Mouse (Mus musculus): Measurements from ENCODE around the gene Pnkp. TPM values are rescaled to one million over a fixed set of nuclear protein-coding genes. Genes with fewer than 3 reads are reported as not detected.

Pnkp gene
- total and polyA plus RNA-seq, 3 experiments, result 14.8 to 41.6 (median 22.2) TPM

- Histone ChIP-seq H3K4me3 (replicated peaks in 1 of 3; ENCODE audit: low read depth in 2 of 3, low read length in 2 of 3, poor library complexity in 1 of 3) (no peak overlapping the region), H3K79me2 (replicated peaks; ENCODE audit: control insufficient read depth, extremely low read depth, insufficient read depth, poor library complexity, severe bottlenecking) (peaks cover 5% of the 10 kb centered on the region; the same call in 1 of the 2 replicates), H3K36me3 (replicated peaks in 1 of 2; ENCODE audit: control insufficient read depth in 1 of 2, insufficient read depth in 1 of 2, low read length in 1 of 2) (peaks cover 35 to 43% of the 10 kb centered on the region in 2 experiments), H3K9ac (ENCODE audit: insufficient read depth, low read depth) (no peak overlapping the region), H3K4me2 (ENCODE audit: insufficient read depth, low read depth, poor library complexity, severe bottlenecking) (no peak overlapping the region), H3K27ac (ENCODE audit: insufficient read depth, low read depth) (no peak overlapping the region), H3K27me3 (replicated peaks) (no peaks in the 10 kb centered on the region), H3K9me3 (replicated peaks; ENCODE audit: low read length) (no peaks in the 10 kb centered on the region), H3K4me1 (ENCODE audit: control insufficient read depth in 1 of 2, insufficient read depth in 2 of 2) (peaks cover 6 to 10% of the 10 kb centered on the region in 2 experiments)
- TF ChIP-seq RCOR1 (conservative IDR thresholded peaks at IDR 0.05; ENCODE audit: low read depth, low read length) (no peak), GABPA (IDR thresholded peaks at IDR 0.05; ENCODE audit: insufficient replicate concordance, low read depth, low read length) (no peak), POLR2A (IDR thresholded peaks at IDR 0.05; ENCODE audit: low read depth, low read length) (no peak), EP300 (IDR thresholded peaks at IDR 0.05; ENCODE audit: low read length) (no peak), CTCF (conservative IDR thresholded peaks at IDR 0.05 in 1 of 2, IDR thresholded peaks at IDR 0.05 in 1 of 2; ENCODE audit: low read depth in 2 of 2, low read length in 2 of 2) (no peak), MXI1 (IDR thresholded peaks at IDR 0.05; ENCODE audit: low read depth, low read length) (no peak), NELFE (IDR thresholded peaks at IDR 0.05; ENCODE audit: low read depth, low read length) (no peak)
- dilution Hi-C loops (cut with MboI; ENCODE audit: extremely low pct_ligation_motif_present, extremely low pct_unique_long_range_greater_than_20kb, low sequenced_read_pairs), result no loop called here
- in situ Hi-C loops (cut with MboI; ENCODE audit: low pct_ligation_motif_present, low pct_unique_long_range_greater_than_20kb, low sequenced_read_pairs), result no loop called here
- no peak for DNase-seq (ENCODE audit: extremely low read depth)
Observed at GRCm38 (mm10) chr7:44808927-44809326, 48.0 kb upstream of the Pnkp start.

- dilution Hi-C loops (cut with MboI; ENCODE audit: extremely low pct_ligation_motif_present, extremely low pct_unique_long_range_greater_than_20kb, low sequenced_read_pairs) (no loop called here), in situ Hi-C loops (cut with MboI; ENCODE audit: low pct_ligation_motif_present, low pct_unique_long_range_greater_than_20kb, low sequenced_read_pairs) (no loop called here)
- DNase-seq (ENCODE audit: extremely low read depth), result no peak
Observed at GRCm38 (mm10) chr7:44809466-44809865, 47.5 kb upstream of the Pnkp start.

GRCm38 (mm10) chr7:44810365-44810764 lies 46.6 kb upstream of the Pnkp start:
- no peaks in the 10 kb centered on the region for H3K9me3 ChIP-seq (replicated peaks; ENCODE audit: low read length)
- TF ChIP-seq MAX (IDR thresholded peaks at IDR 0.05; ENCODE audit: low read length) (no peak), ELF1 (IDR thresholded peaks at IDR 0.05; ENCODE audit: low read depth, low read length) (no peak), POLR2AphosphoS2 (IDR thresholded peaks at IDR 0.05; ENCODE audit: low read depth, low read length) (no peak)
- H3K27me3 ChIP-seq (replicated peaks), result no peaks in the 10 kb centered on the region
- in situ Hi-C loops (cut with MboI; ENCODE audit: low pct_ligation_motif_present, low pct_unique_long_range_greater_than_20kb, low sequenced_read_pairs) (no loop called here), dilution Hi-C loops (cut with MboI; ENCODE audit: extremely low pct_ligation_motif_present, extremely low pct_unique_long_range_greater_than_20kb, low sequenced_read_pairs) (no loop called here)
- no peak for DNase-seq (ENCODE audit: extremely low read depth)
- peaks cover 12% of the 10 kb centered on the region for H3K79me2 ChIP-seq (replicated peaks; ENCODE audit: control insufficient read depth, extremely low read depth, insufficient read depth, poor library complexity, severe bottlenecking)
- peaks cover 48 to 57% of the 10 kb centered on the region in 2 experiments for H3K36me3 ChIP-seq (replicated peaks in 1 of 2; ENCODE audit: control insufficient read depth in 1 of 2, insufficient read depth in 1 of 2, low read length in 1 of 2)
- H3K9ac ChIP-seq (ENCODE audit: insufficient read depth, low read depth), result no peak overlapping the region
- H3K4me3 ChIP-seq (replicated peaks in 1 of 3; ENCODE audit: low read depth in 2 of 3, low read length in 2 of 3, poor library complexity in 1 of 3), result no peak overlapping the region
- H3K27ac ChIP-seq (ENCODE audit: insufficient read depth, low read depth), result no peak overlapping the region
- no peak overlapping the region for H3K4me2 ChIP-seq (ENCODE audit: insufficient read depth, low read depth, poor library complexity, severe bottlenecking)
- peaks cover 19 to 20% of the 10 kb centered on the region in 2 experiments for H3K4me1 ChIP-seq (ENCODE audit: control insufficient read depth in 1 of 2, insufficient read depth in 2 of 2)

More at GRCm38 (mm10) chr7:44809466-44809865, 47.5 kb upstream of the Pnkp start:
- Histone ChIP-seq H3K4me3 (replicated peaks in 1 of 3; ENCODE audit: low read depth in 2 of 3, low read length in 2 of 3, poor library complexity in 1 of 3) (no peak overlapping the region), H3K9me3 (replicated peaks; ENCODE audit: low read length) (no peaks in the 10 kb centered on the region), H3K36me3 (replicated peaks in 1 of 2; ENCODE audit: control insufficient read depth in 1 of 2, insufficient read depth in 1 of 2, low read length in 1 of 2) (peaks cover 41 to 49% of the 10 kb centered on the region in 2 experiments), H3K4me2 (ENCODE audit: insufficient read depth, low read depth, poor library complexity, severe bottlenecking) (no peak overlapping the region), H3K27me3 (replicated peaks) (no peaks in the 10 kb centered on the region), H3K9ac (ENCODE audit: insufficient read depth, low read depth) (no peak overlapping the region), H3K79me2 (replicated peaks; ENCODE audit: control insufficient read depth, extremely low read depth, insufficient read depth, poor library complexity, severe bottlenecking) (peaks cover 5% of the 10 kb centered on the region; the same call in 1 of the 2 replicates), H3K27ac (ENCODE audit: insufficient read depth, low read depth) (no peak overlapping the region; the same call in 1 of the 2 replicates), H3K4me1 (ENCODE audit: control insufficient read depth in 1 of 2, insufficient read depth in 2 of 2) (peaks cover 12 to 16% of the 10 kb centered on the region in 2 experiments)
- TF ChIP-seq HCFC1 (IDR thresholded peaks at IDR 0.05; ENCODE audit: low read depth, low read length), result no peak
- TF ChIP-seq IRF4 (IDR thresholded peaks at IDR 0.05; ENCODE audit: low read depth, low read length), result no peak
- no peak for TF ChIP-seq CTCF (conservative IDR thresholded peaks at IDR 0.05 in 1 of 2, IDR thresholded peaks at IDR 0.05 in 1 of 2; ENCODE audit: low read depth in 2 of 2, low read length in 2 of 2)
- TF ChIP-seq CHD2 (IDR thresholded peaks at IDR 0.05; ENCODE audit: low read length), result no peak
- TF ChIP-seq GABPA (IDR thresholded peaks at IDR 0.05; ENCODE audit: insufficient replicate concordance, low read depth, low read length), result no peak
- no peak for TF ChIP-seq ELF1 (IDR thresholded peaks at IDR 0.05; ENCODE audit: low read depth, low read length)
- TF ChIP-seq MAX (IDR thresholded peaks at IDR 0.05; ENCODE audit: low read length), result no peak
- TF ChIP-seq MYC (IDR thresholded peaks at IDR 0.05; ENCODE audit: low read depth, low read length), result no peak
- no peak for TF ChIP-seq E2F4 (IDR thresholded peaks at IDR 0.05; ENCODE audit: insufficient replicate concordance, low read depth, low read length)
